Mouse (Mus musculus): ENCODE measurements at regions not wholly inside any gene's neighbourhood (a gene's known extent, or its start where the extent isn't known, plus 50 kb on each side); places are given as distances from the start of the nearest gene placed in this dataset.

- H3K4me3 ChIP-seq (replicated peaks) = no peak overlapping the region
- WGBS = 81% methylated on average over 4 of the region's 4 CpGs
- no peaks in the 10 kb centered on the region for H3K4me1 ChIP-seq
- H3K27ac ChIP-seq (replicated peaks) = no peak overlapping the region
- no peaks in the 10 kb centered on the region for H3K27me3 ChIP-seq (replicated peaks)
- ATAC-seq (ENCODE audit: low FRiP score) = no peak
- no peak overlapping the region for H3K9ac ChIP-seq (replicated peaks)
- H3K4me2 ChIP-seq = no peak overlapping the region
- no peaks in the 10 kb centered on the region for H3K36me3 ChIP-seq
- no peaks in the 10 kb centered on the region for H3K9me3 ChIP-seq (replicated peaks)
These were observed 575.7 kb upstream of the Gulo start for GRCm38 (mm10) chr14:66584699-66585098.

GRCm38 (mm10) chr14:66579904-66580492 is 571.0 kb upstream of the Gulo start:
- WGBS = 68% methylated on average over 6 of the region's 6 CpGs
- Histone ChIP-seq H3K36me3 (no peaks in the 10 kb centered on the region), H3K4me2 (no peak overlapping the region), H3K9ac (replicated peaks) (no peak overlapping the region), H3K4me1 (no peaks in the 10 kb centered on the region), H3K27ac (replicated peaks) (no peak overlapping the region), H3K27me3 (replicated peaks) (no peaks in the 10 kb centered on the region), H3K9me3 (replicated peaks) (no peaks in the 10 kb centered on the region), H3K4me3 (replicated peaks) (no peak overlapping the region)
- no peak for ATAC-seq (ENCODE audit: low FRiP score)

GRCm38 (mm10) chr14:66566600-66566999 is 557.6 kb upstream of the Gulo start:
- H3K4me2 ChIP-seq = no peak overlapping the region
- H3K27me3 ChIP-seq (replicated peaks) = no peaks in the 10 kb centered on the region
- H3K9me3 ChIP-seq (replicated peaks) = no peaks in the 10 kb centered on the region
- H3K4me1 ChIP-seq = no peaks in the 10 kb centered on the region
- WGBS = 78% methylated on average over 10 of the region's 10 CpGs
- H3K4me3 ChIP-seq (replicated peaks) = no peak overlapping the region
- ATAC-seq (ENCODE audit: low FRiP score) = no peak
- no peak overlapping the region for H3K27ac ChIP-seq (replicated peaks)
- no peaks in the 10 kb centered on the region for H3K36me3 ChIP-seq
- no peak overlapping the region for H3K9ac ChIP-seq (replicated peaks)

GRCm38 (mm10) chr14:66562744-66563143 is 553.7 kb upstream of the Gulo start:
- no peak overlapping the region for H3K27ac ChIP-seq (replicated peaks)
- no peaks in the 10 kb centered on the region for H3K36me3 ChIP-seq
- H3K27me3 ChIP-seq (replicated peaks) = no peaks in the 10 kb centered on the region
- 72% methylated on average over 4 of the region's 4 CpGs for WGBS
- H3K9me3 ChIP-seq (replicated peaks) = no peaks in the 10 kb centered on the region
- no peak for ATAC-seq (ENCODE audit: low FRiP score)
- no peaks in the 10 kb centered on the region for H3K4me1 ChIP-seq
- H3K4me2 ChIP-seq = no peak overlapping the region
- no peak overlapping the region for H3K4me3 ChIP-seq (replicated peaks)
- H3K9ac ChIP-seq (replicated peaks) = no peak overlapping the region

- Histone ChIP-seq H3K4me1 (no peaks in the 10 kb centered on the region), H3K4me3 (replicated peaks) (no peak overlapping the region), H3K27ac (replicated peaks) (no peak overlapping the region), H3K9ac (replicated peaks) (no peak overlapping the region), H3K4me2 (no peak overlapping the region), H3K36me3 (no peaks in the 10 kb centered on the region), H3K27me3 (replicated peaks) (no peaks in the 10 kb centered on the region), H3K9me3 (replicated peaks) (no peaks in the 10 kb centered on the region)
- 65% methylated on average over 3 of the region's 3 CpGs for WGBS
- ATAC-seq (ENCODE audit: low FRiP score) = no peak
These were observed 552.7 kb upstream of the Gulo start for GRCm38 (mm10) chr14:66561715-66562114.

- Histone ChIP-seq H3K36me3 (no peaks in the 10 kb centered on the region), H3K4me3 (replicated peaks) (no peak overlapping the region), H3K27me3 (replicated peaks) (no peaks in the 10 kb centered on the region), H3K9ac (replicated peaks) (no peak overlapping the region), H3K4me1 (no peaks in the 10 kb centered on the region), H3K27ac (replicated peaks) (no peak overlapping the region), H3K9me3 (replicated peaks) (no peaks in the 10 kb centered on the region), H3K4me2 (no peak overlapping the region)
- ATAC-seq (ENCODE audit: low FRiP score) = no peak
- 74% methylated on average over 5 of the region's 5 CpGs for WGBS
These were observed 552.1 kb upstream of the Gulo start for GRCm38 (mm10) chr14:66561042-66561590.

- WGBS = 91% methylated on average over 5 of the region's 5 CpGs
- H3K4me2 ChIP-seq = no peak overlapping the region
These were observed 549.4 kb upstream of the Gulo start for GRCm38 (mm10) chr14:66558393-66558792.

GRCm38 (mm10) chr14:66557631-66558030 is 548.6 kb upstream of the Gulo start:
- Histone ChIP-seq H3K27me3 (replicated peaks) (no peaks in the 10 kb centered on the region), H3K27ac (replicated peaks) (no peak overlapping the region), H3K36me3 (no peaks in the 10 kb centered on the region), H3K4me3 (replicated peaks) (no peak overlapping the region), H3K9ac (replicated peaks) (no peak overlapping the region), H3K9me3 (replicated peaks) (no peaks in the 10 kb centered on the region), H3K4me1 (no peaks in the 10 kb centered on the region), H3K4me2 (no peak overlapping the region)
- no peak for ATAC-seq (ENCODE audit: low FRiP score)
- 69% methylated on average over 8 of the region's 8 CpGs for WGBS

More at GRCm38 (mm10) chr14:66558393-66558792, 549.4 kb upstream of the Gulo start:
- no peaks in the 10 kb centered on the region for H3K9me3 ChIP-seq (replicated peaks)
- H3K4me3 ChIP-seq (replicated peaks) = no peak overlapping the region
- no peaks in the 10 kb centered on the region for H3K27me3 ChIP-seq (replicated peaks)
- no peaks in the 10 kb centered on the region for H3K4me1 ChIP-seq
- no peak overlapping the region for H3K27ac ChIP-seq (replicated peaks)
- H3K36me3 ChIP-seq = no peaks in the 10 kb centered on the region
- no peak overlapping the region for H3K9ac ChIP-seq (replicated peaks)
- ATAC-seq (ENCODE audit: low FRiP score) = no peak

- H3K4me1 ChIP-seq = no peaks in the 10 kb centered on the region
- H3K27me3 ChIP-seq (replicated peaks) = no peaks in the 10 kb centered on the region
- ATAC-seq (ENCODE audit: low FRiP score) = no peak
These were observed 529.5 kb upstream of the Gulo start for GRCm38 (mm10) chr14:66538498-66538897.

GRCm38 (mm10) chr14:66534671-66535070 is 525.7 kb upstream of the Gulo start:
- no peak overlapping the region for H3K4me3 ChIP-seq (replicated peaks)
- no peaks in the 10 kb centered on the region for H3K27me3 ChIP-seq (replicated peaks)
- ATAC-seq (ENCODE audit: low FRiP score) = no peak
- H3K4me2 ChIP-seq = no peak overlapping the region
- no peak overlapping the region for H3K27ac ChIP-seq (replicated peaks)
- H3K36me3 ChIP-seq = no peaks in the 10 kb centered on the region
- WGBS = 40% methylated on average over 1 of the region's 1 CpGs
- no peaks in the 10 kb centered on the region for H3K9me3 ChIP-seq (replicated peaks)
- no peaks in the 10 kb centered on the region for H3K4me1 ChIP-seq
- no peak overlapping the region for H3K9ac ChIP-seq (replicated peaks)

More at GRCm38 (mm10) chr14:66538498-66538897, 529.5 kb upstream of the Gulo start:
- Histone ChIP-seq H3K4me3 (replicated peaks) (no peak overlapping the region), H3K27ac (replicated peaks) (no peak overlapping the region), H3K4me2 (no peak overlapping the region), H3K9me3 (replicated peaks) (no peaks in the 10 kb centered on the region), H3K36me3 (no peaks in the 10 kb centered on the region), H3K9ac (replicated peaks) (no peak overlapping the region)
- WGBS = 81% methylated on average over 6 of the region's 6 CpGs

GRCm38 (mm10) chr14:66528135-66528534 is 519.1 kb upstream of the Gulo start:
- H3K4me1 ChIP-seq = peaks cover under 1% of the 10 kb centered on the region; the same call in 1 of the 2 replicates
- 57% methylated on average over 5 of the region's 5 CpGs for WGBS
- no peak overlapping the region for H3K4me3 ChIP-seq (replicated peaks)
- H3K36me3 ChIP-seq = no peaks in the 10 kb centered on the region
- no peak overlapping the region for H3K4me2 ChIP-seq
- H3K9ac ChIP-seq (replicated peaks) = no peak overlapping the region
- ATAC-seq (ENCODE audit: low FRiP score) = no peak
- no peaks in the 10 kb centered on the region for H3K9me3 ChIP-seq (replicated peaks)
- H3K27me3 ChIP-seq (replicated peaks) = no peaks in the 10 kb centered on the region
- H3K27ac ChIP-seq (replicated peaks) = no peak overlapping the region

- no peaks in the 10 kb centered on the region for H3K27me3 ChIP-seq (replicated peaks)
- H3K4me2 ChIP-seq = no peak overlapping the region
- ATAC-seq (ENCODE audit: low FRiP score) = no peak
- no peak overlapping the region for H3K4me3 ChIP-seq (replicated peaks)
- no peak overlapping the region for H3K27ac ChIP-seq (replicated peaks)
- peaks cover 12% of the 10 kb centered on the region for H3K4me1 ChIP-seq
- H3K36me3 ChIP-seq = no peaks in the 10 kb centered on the region
- 75% methylated on average over 6 of the region's 6 CpGs for WGBS
- H3K9ac ChIP-seq (replicated peaks) = no peak overlapping the region
- no peaks in the 10 kb centered on the region for H3K9me3 ChIP-seq (replicated peaks)
These were observed 518.1 kb upstream of the Gulo start for GRCm38 (mm10) chr14:66527061-66527460.

All from neural tube, embryonic 15.5 days (tissue).